Mouse (Mus musculus): ENCODE measurements at regions not wholly inside any gene's neighbourhood (a gene's known extent, or its start where the extent isn't known, plus 50 kb on each side); places are given as distances from the start of the nearest gene placed in this dataset.

GRCm38 (mm10) chr9:33868666-33869065 is 617.0 kb upstream of the Kirrel3 start:
- TF ChIP-seq GATA1 (IDR thresholded peaks at IDR 0.05; ENCODE audit: borderline replicate concordance, low read length) (no peak), FLI1 (IDR thresholded peaks at IDR 0.05; ENCODE audit: low read length) (no peak)
